Mouse (Mus musculus) G1E (cell line): ENCODE measurements around the gene Siglecg.

Source experiments
- CTCF ChIP-seq: IDR thresholded peaks from 2 replicates; pipeline ENCODE4 v1.5.1; 2012; ENCODE audit warnings: low read depth, low read length, inconsistent platforms, mixed read lengths
- GATA1 ChIP-seq: IDR thresholded peaks from 2 replicates; pipeline ENCODE4 v1.6.1; 2012; ENCODE audit warnings: borderline replicate concordance, low read length, inconsistent platforms, mixed read lengths
- GATA2 ChIP-seq: IDR thresholded peaks from 2 replicates; pipeline ENCODE4 v1.6.1; 2012; ENCODE audit warnings: low read depth, low read length, inconsistent platforms, borderline replicate concordance
- POLR2AphosphoS5 ChIP-seq: IDR thresholded peaks from 2 replicates; pipeline ENCODE4 v1.6.1; 2012; ENCODE audit warnings: low read depth, low read length, inconsistent platforms; ENCODE audit not compliant: insufficient replicate concordance
- TAL1 ChIP-seq: conservative IDR thresholded peaks from 2 replicates; pipeline ENCODE4 v1.6.1; 2012; ENCODE audit warnings: low read depth, low read length, inconsistent platforms, mixed read lengths

DNA sequence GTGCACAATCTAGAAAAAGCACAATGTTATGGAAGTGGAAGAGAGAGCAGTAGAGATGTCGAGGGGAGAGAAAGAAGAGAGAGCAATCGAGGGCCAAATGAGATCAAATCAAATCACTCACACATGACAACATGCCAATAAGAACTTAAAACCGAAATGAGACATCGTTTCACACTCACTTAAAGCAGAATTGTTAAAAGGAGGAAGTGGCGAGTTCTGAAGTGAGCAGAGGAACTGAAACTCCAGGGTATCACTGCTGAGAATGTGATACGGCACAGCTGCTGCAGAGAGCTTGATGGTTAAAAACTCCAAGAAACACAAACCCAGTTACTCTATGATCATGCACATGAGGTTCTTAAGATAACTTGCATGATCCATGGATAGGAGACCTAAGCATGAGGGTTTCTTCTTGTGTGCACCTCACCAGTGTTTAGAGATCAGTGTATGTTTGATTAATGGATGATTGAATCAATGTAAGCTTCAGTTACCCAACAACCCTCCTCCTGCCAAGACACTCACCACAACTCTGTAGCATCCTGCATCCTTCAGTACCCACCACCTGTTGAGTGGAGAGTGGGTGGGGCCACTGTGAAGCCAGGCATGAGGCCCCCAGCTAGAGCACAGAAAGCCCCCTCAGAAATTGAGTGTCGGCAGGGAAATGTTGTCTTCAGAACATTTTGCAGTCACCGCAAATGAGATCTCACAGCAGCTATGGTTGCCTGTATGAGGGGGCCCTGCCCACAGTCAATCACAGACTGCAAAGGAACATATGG is 15.5 kb upstream of the Siglecg start:
- TF ChIP-seq TAL1 (no peak), CTCF (no peak), GATA1 (no peak), POLR2AphosphoS5 (no peak), GATA2 (no peak)
